Mouse (Mus musculus) cortical plate, adult 2 months (tissue): ENCODE measurements at regions not wholly inside any gene's neighbourhood (a gene's known extent, or its start where the extent isn't known, plus 50 kb on each side); places are given as distances from the start of the nearest gene placed in this dataset.

Source experiments
- CTCF ChIP-seq: fragments of 200-500 bp; IDR thresholded peaks from 2 replicates; pipeline ENCODE4 v1.5.1; 2011; ENCODE audit warnings: mild to moderate bottlenecking, control low read depth, low read length; ENCODE audit not compliant: insufficient read depth; ENCODE audit errors: extremely low read depth
- POLR2A ChIP-seq: fragments of 200-500 bp; IDR thresholded peaks from 2 replicates; pipeline ENCODE4 v1.6.1; 2011; ENCODE audit warnings: mild to moderate bottlenecking, low read length, control low read depth; ENCODE audit not compliant: insufficient read depth; ENCODE audit errors: extremely low read depth

- TF ChIP-seq POLR2A (no peak), CTCF (no peak)
Observed at GRCm38 (mm10) chr9:118363929-118364328, 114.1 kb upstream of the Eomes start.
